Comparison of ENCODE assay signal across 12 mouse cellular contexts in the genomic region with DNA sequence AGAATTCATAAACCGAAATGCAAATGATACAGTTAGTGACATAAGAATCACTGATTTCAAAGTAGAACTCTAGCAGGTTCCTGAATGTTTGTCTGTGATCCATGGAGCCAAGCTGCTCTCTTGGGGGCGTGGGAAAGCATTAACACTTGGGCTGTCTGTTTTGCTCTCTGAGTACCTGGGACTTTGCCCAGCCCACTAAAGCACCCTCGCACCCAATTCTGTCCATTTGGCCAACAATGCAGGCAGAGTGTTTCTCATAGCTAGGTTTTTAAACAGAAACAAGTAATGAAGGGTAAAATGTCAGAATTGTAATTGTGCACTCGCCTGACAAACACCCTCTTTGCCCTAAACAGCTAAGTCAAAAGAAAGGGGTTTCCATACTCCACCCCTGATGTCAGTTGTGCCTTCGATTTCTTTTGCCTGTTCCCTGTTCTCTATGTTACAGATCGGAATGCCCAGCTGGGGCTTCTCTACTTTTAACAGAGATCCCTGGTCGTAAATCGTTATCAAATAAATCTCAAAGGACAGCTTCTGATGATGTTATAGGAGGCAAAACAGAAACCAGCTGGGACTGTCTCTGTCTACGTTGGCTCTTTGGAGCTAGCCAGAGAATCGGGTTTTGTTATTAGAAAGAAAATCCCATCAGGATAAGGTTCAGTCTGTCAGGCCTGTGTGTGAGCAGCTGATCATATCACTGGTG. TPM values are rescaled to one million over a fixed set of nuclear protein-coding genes. Genes with fewer than 3 reads are reported as not detected.
DNase-seq lines count a peak whose midpoint lies in the region; ATAC-seq and TF ChIP-seq lines count a peak whose summit lies in the region.
"Had no signal": no experiment of that assay in that cellular context is flagged by ENCODE, and none has a peak within 500 bp of the region (broad histone marks: within the 10 kb centered on the region; RNA-seq: fewer than 3 reads in every experiment).

No protein-coding gene starts in this region.

- H3K4me1 ChIP-seq in hindbrain, postnatal 0 days (ENCODE audit: insufficient read depth, low read length), result peaks cover 4% of the 10 kb centered on the region; the same call in 1 of the 2 replicates
- peaks cover 9% of the 10 kb centered on the region for H3K4me1 ChIP-seq in hindbrain, embryonic 10.5 days (replicated peaks)
- H3K4me1 ChIP-seq in intestine, embryonic 16.5 days (ENCODE audit: control insufficient read depth, insufficient read depth, low read length), result 0 out of 2 replicates have a peak, but pooled peaks cover 2% of the 10 kb centered on the region

- WGBS in hindbrain, postnatal 0 days, result 60% methylated on average over 10 of the region's 10 CpGs
- WGBS in hindbrain, embryonic 10.5 days, result 75% methylated on average over 10 of the region's 10 CpGs
- WGBS in intestine, embryonic 16.5 days, result 45% methylated on average over 10 of the region's 10 CpGs

- H3K36me3 ChIP-seq in hindbrain, postnatal 0 days (ENCODE audit: insufficient read depth, low read length), result no peaks in the 10 kb centered on the region
- no peaks in the 10 kb centered on the region for H3K36me3 ChIP-seq in hindbrain, embryonic 10.5 days
- no peaks in the 10 kb centered on the region for H3K36me3 ChIP-seq in intestine, embryonic 16.5 days (ENCODE audit: control insufficient read depth, insufficient read depth, low read length)
- H3K36me3 ChIP-seq: G1E had no signal

- no peak overlapping the region for H3K9ac ChIP-seq in hindbrain, postnatal 0 days (replicated peaks; ENCODE audit: low read length)
- H3K9ac ChIP-seq in intestine, embryonic 16.5 days (ENCODE audit: low read depth, low read length), result no peak overlapping the region

- no peak overlapping the region; the same call in 1 of the 2 replicates for H3K27ac ChIP-seq in hindbrain, postnatal 0 days
- no peak overlapping the region for H3K27ac ChIP-seq in hindbrain, embryonic 10.5 days
- 0 out of 2 replicates have a peak overlapping the region, but pooled peaks have one; percentile 15 for H3K27ac ChIP-seq in intestine, embryonic 16.5 days (ENCODE audit: low read length)

- H3K4me2 ChIP-seq in hindbrain, postnatal 0 days (ENCODE audit: low read depth, low read length), result peak overlapping the region; percentile 20
- H3K4me2 ChIP-seq in intestine, embryonic 16.5 days (ENCODE audit: low read depth, low read length), result peak overlapping the region; percentile 1
- H3K4me2 ChIP-seq: midbrain, embryonic 11.5 days had no signal

- no peak for TF ChIP-seq CTCF in hindbrain, postnatal 0 days (IDR thresholded peaks at IDR 0.05; ENCODE audit: low read depth)

- ATAC-seq in hindbrain, postnatal 0 days, result peak; percentile 22; the same call in 1 of the 2 replicates
- ATAC-seq in intestine, embryonic 16.5 days, result no peak
- ATAC-seq in megakaryocyte-erythroid progenitor cell, adult 5-6 weeks (replicated peaks; ENCODE audit: low FRiP score, low TSS enrichment, poor library complexity, severe bottlenecking), result no peak
- ATAC-seq in cerebellum, adult (ENCODE audit: insufficient number of reproducible peaks, low FRiP score, low TSS enrichment), result no peak

- no peaks in the 10 kb centered on the region for H3K9me3 ChIP-seq in hindbrain, postnatal 0 days (ENCODE audit: low read length)
- no peaks in the 10 kb centered on the region for H3K9me3 ChIP-seq in hindbrain, embryonic 10.5 days
- no peaks in the 10 kb centered on the region for H3K9me3 ChIP-seq in intestine, embryonic 16.5 days (ENCODE audit: control insufficient read depth, low read length)
- H3K9me3 ChIP-seq: G1E had no signal

- no peaks in the 10 kb centered on the region for H3K27me3 ChIP-seq in hindbrain, postnatal 0 days (ENCODE audit: insufficient read depth, low read length)
- H3K27me3 ChIP-seq in hindbrain, embryonic 10.5 days (ENCODE audit: insufficient read depth, poor library complexity, severe bottlenecking), result no peaks in the 10 kb centered on the region
- no peaks in the 10 kb centered on the region for H3K27me3 ChIP-seq in intestine, embryonic 16.5 days (replicated peaks; ENCODE audit: control insufficient read depth, insufficient read depth, low read length)

- no peak overlapping the region; the same call in 1 of the 2 replicates for H3K4me3 ChIP-seq in hindbrain, postnatal 0 days (ENCODE audit: low read length)
- no peak overlapping the region for H3K4me3 ChIP-seq in hindbrain, embryonic 10.5 days
- peak overlapping the region; percentile 4; the same call in 1 of the 2 replicates for H3K4me3 ChIP-seq in intestine, embryonic 16.5 days (ENCODE audit: low read length)

- DNase-seq in embryo, embryonic 10 days (ENCODE audit: low spot score), result peak; percentile 14
- no peak for DNase-seq in embryo, embryonic 9.5 days (ENCODE audit: extremely low spot score)
- DNase-seq in hindbrain, postnatal 0 days (ENCODE audit: low spot score), result no peak
- no peak for DNase-seq in hindbrain, embryonic 10.5 days (ENCODE audit: low spot score)
- peak; percentile 62 for DNase-seq in Muller cell, postnatal 12 days (ENCODE audit: inconsistent ontology term)
- DNase-seq: adrenal gland, postnatal 10 days; cerebellum, postnatal 10 days had no signal

RNA-seq across cellular contexts. Expression of a gene that starts 5.1 kb away (rescaled TPM):
- total RNA-seq in hindbrain, postnatal 0 days (2014; rRNA removed), result 6.2 and 14.5 TPM in 2 replicates
- polyA plus RNA-seq in hindbrain, postnatal 0 days (2015; fragmentation: Nextera tagmentation; extraction: Ambion mirVana), result 13.6 and 14.9 TPM in 2 replicates
- polyA plus RNA-seq in hindbrain, embryonic 10.5 days (2016; fragmentation: Nextera tagmentation; extraction: Ambion mirVana), result 25.0 and 26.8 TPM in 2 replicates
- 61.3 and 62.1 TPM in 2 replicates for polyA plus RNA-seq in intestine, embryonic 16.5 days (2015; fragmentation: Nextera tagmentation; extraction: Ambion mirVana)
- not detected in 2 replicates for total RNA-seq in megakaryocyte-erythroid progenitor cell, adult 5-6 weeks (2014; fragmentation: Nextera tagmentation)
- not detected in 2 replicates for total RNA-seq in megakaryocyte-erythroid progenitor cell, adult 5-6 weeks (2017)
- polyA plus RNA-seq: G1E had no signal

Comparison
In these comparisons a context has a peak if more than half of its experiments do, and no peak if none do; other contexts are left out.
1. DNase-seq: peak in embryo, embryonic 10 days (single experiment) and Muller cell, postnatal 12 days (single experiment); none in embryo, embryonic 9.5 days (single experiment), hindbrain, postnatal 0 days (single experiment) and hindbrain, embryonic 10.5 days (single experiment).